Mouse (Mus musculus) cerebellum, adult 9-11 months (tissue): ENCODE measurements around the gene Vmn2r83.
"Not testable (repeated sequence)": the region's sequence is repeated elsewhere in the genome, so short reads cannot be mapped to it uniquely, and the experiment has no call there.

Experiments
- DNase-seq: peaks from one replicate; pipeline ENCODE4 v3.0.0; 2022

Gene Vmn2r83

DNA sequence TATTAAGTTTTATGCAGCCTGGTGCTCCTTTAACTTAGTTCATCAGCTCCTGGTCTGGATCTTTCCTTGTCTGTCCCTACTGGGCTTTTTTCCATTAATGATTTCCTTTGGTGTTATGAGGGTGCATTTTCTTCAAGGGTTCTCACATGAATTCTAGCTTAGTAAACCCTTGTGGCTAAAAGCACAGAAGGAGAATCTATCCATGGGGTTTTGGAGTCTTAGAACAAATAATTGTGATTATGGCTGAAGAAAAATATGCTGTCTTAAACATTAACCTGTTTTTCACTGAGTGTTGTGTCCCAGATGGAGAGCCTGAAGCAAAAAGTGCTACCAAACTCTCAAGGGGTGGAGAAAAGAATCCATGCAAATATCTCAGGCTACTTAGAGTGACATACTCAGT, at the start of gene Vmn2r83:
Gene Vmn2r83 (plus strand): TSS at position 301 of the 400 bp plus-strand sequence.
- no peak for DNase-seq

DNA sequence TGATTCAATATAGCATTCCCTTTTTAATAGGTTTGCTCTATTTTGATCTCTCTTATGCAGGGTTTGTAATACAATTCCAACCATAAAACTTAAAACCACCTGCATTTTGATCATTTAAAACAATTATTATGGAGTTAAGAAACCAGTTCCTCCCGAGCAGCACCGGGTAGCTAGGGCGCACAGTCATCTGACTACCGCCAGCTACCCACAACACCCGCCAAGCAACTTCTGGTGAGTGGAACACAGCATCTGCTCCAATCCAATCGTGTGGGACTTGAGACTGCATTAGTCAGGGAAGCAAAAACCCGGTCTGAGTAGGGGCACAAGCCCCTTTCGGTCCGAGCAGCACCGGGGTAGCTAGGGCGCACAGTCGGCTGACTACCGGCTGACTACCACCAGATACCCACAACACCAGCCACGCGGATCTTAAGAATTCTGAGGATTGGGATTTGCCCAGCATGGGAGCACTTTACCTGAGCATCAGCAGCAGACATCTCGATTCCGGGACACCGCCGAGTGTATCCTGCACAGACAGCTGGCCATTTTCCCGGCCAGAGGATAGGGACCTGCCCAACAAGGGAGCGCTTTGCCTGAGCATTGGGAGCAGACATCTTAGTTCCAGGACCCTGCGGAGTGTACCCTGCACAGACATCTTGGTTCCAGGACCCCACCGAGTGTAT, 33.2 kb upstream of the Vmn2r83 start:
- DNase-seq, result not testable (repeated sequence)

DNA sequence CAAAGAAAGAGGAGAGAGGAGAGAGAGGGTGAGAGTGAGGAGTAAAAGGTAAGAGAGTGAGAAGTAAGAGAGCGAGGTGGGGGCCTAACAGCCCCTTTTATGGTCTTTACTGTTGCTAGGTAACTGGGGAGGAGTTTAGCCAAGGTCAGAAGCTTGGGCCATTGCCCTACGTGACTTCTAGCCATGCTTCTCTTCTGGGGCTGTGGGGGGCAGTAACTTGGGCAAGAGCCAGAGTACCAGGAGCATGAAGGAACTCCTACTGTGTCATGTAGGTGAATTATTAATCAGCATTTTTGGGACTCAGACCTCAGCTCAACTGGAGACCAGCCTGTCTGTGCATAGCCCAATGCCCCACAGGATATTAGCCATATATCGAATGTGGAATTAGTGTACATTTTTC, 27.4 kb downstream of the Vmn2r83 start:
- no peak for DNase-seq

DNA sequence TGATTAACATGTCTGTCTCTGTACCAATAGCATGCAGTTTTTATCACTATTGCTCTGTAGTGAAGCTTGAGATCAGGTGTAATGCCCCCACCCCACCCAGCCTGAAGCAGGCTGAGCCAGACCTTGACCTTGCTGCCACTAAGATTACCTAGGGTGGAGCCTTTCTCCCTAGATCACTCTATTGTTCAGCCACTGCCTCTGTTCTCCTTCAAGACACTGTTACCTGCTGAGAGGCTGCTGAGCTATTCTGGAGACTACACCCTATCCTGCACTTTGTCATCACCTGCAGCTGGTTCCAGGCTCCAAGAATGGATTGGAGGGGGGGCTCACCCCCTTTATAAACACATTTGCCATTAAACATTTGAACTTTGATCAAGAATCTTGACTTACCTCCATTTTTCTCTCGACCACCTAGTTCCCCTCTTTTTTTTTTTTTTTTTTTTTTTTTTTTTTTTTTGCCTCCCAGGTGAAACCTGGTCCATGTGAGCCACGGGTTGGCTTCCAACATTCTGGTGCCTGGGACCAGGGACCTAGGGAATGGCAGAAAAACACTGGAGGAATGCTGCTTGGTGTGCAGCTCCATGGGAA, 28.3 kb downstream of the Vmn2r83 start:
- DNase-seq, result no peak

DNA sequence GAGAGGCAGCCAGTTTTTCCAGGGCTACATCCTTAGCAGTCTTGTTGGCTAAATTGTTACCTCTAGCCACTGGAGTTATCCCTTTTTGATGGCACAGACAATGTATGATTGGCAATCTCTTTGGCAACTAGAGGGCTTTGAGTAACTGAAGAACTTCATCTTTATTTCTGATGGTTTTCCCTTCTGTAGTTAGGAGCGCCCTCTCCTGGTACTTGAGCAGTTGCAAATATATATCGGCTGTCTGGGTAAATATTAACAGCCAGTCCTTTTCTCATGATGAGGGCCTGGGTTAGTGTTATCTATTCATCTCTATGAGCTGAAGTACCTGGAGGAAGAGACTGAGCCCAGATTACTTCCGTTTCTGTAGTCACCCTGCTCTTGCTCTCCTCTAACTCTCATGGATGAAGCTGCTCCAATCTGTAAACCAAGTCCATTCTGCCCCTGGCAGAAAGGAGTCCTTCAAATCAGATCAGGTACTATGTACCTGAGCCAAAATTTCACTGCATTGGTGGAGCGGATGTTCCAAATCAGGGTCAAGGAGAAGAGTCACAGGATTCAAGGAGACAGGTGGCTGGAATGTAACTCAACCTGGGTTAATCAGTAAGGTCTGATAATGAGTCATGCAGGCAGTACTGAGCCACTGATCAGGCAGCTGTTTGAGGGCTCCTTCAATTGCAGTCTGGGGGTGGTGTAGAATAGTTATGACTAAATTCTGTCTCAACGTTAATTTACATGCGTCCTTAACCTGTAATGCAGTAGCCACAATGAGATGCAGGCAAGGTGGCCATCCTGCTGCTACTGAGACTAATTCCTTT, 34.5 kb downstream of the Vmn2r83 start:
- DNase-seq, result no peak

DNA sequence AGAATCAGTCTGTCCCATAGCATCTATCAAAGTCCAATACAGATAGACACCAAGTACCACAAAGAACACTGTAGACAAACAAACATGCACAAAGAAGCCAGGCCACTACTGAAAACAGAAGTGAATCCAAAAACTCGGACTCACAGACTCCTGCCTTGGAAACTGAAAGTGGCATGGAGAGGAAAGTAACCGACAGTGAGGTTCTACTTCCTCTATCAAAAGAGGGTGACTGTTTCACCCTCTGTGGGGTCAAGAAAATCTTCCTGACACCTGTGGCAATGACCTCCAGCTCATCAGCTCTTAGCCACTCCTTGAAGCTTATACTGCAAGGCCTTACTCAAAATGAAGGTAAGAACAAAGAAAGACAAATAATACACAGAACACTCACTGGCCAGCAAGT, 38.2 kb downstream of the Vmn2r83 start:
- no peak for DNase-seq

DNA sequence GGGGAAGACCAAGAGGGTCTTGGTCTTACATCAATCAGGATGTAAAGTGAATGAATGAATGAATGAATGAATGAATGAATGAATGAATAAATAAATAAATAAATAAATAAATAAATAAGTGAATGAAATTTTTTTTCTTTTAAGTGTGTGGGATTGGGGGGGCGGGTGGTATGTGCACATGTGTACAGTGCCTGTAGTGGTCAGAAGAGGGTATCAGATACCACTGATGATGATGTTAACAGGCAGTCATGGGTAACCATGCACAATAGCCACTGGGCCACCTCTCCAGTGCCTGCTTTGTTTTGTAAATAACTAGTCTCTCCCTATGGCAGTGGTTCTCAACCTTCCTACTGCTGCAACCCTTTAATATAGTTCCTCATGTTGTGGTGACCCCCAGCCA, 55.9 kb downstream of the Vmn2r83 start:
- no peak for DNase-seq

DNA sequence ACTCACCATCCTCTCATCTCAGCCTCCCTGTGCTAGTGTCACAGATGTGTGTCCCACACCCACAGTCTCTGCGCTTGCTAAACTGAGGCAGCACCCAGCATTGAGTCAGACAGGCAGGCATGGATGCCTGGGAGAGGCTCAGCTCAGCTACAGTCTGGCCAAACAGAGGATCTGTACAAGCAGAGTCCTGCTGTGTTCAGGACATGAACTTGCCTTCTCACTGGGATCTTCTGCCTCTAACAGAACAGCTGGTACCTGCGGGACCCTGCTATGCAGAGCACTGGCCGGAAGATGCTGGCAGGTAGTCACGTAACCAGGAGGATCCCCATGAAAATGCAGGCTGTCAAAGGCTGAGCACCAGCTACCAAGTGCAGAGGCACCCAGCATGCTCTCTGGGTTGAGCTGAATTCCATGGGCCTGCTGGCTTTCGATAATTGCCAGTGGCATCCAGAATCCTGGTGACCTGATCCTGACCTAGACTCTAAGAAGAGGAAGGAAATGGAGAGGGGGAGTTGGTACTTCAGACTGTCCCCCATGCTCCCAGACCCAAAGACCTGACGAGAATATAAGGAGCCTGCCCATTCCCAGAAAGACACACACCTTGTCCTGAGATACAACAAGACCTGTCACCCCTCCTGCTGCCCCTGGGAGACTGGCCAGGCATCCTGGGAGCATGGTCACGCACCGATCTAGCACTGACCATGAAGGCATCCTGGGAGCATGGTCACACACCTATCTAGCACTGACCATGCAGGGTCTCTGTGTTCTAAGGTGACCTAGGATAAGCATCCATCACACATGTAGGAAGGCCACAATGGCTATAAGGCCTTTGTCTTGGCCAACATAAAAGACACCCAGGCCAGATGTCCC, 57.2 kb downstream of the Vmn2r83 start:
- DNase-seq, result peak; percentile 64

DNA sequence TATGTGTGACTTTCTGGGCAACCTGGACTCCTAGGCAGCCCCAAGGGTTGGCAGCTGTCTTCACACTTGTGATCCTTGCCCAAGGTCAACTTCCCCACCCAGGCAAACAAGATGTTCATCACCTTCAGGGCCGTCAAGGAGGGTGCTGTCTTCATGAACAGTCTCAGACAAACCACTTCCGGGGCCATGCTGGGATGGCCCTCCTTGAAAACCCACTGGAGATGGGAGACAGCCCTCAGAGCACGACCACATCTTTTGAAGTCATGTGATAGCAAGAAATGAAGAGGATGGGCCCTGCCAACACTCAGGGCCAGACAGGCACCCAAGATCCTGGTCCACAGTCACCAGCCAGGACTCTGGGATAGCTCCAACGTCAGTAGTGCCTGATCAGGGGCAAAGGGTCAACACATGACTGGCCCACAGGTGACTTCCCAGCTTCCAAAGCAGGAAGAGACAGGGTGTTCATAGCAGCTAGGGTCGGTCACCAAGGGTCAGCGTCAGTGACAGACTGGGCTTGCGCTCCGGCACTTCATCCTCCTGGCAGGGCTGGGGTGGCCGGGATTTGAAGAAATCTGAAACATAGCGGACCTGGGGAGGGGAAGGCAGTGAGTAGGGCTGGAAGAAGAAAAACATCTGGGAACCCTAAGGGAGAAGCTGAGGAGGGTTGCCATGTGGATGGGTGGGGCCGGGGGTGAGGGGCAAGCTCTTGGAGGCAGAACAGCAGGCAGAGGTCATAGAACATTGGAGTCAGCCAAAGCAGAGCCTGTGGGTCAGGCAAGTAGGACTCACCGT, 58.3 kb downstream of the Vmn2r83 start:
- DNase-seq, result no peak

DNA sequence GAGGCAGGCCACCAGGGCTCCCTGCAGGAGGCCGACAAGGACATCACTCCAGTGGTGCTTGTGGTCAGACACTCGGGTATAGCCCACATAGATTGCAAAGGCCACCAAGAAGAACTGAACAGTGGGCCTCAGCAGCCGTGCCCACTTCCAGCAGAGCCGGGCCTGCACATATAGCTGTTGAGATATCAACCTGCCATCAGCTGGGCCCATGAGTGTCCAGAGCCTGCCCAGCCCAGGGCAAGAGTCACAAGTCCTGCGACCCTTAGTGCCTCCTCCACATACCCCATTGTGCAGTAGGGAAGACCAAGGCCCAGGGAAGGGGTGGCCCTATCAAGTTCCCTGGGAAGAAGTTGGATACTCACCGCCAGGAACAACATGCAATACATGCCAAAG, 58.9 kb downstream of the Vmn2r83 start:
- DNase-seq, result no peak

DNA sequence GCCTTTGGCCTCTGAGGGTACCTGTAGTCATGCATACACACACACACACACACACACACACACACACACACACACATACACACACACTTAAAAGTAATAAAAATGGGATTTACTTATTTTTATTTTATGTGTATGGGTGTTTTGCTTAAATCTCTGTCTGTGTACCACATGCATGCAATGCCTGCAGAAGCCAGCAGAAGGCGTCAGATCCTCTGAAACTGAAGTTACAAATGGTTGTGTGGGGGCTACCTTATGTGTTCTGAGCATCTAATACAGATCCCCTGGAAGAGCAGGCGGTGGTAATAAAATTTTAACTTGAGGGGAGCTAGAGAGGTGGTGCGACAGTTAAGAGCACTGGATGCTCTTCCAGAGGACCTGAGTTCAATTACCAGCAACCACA, 59.5 kb downstream of the Vmn2r83 start:
- DNase-seq, result no peak

DNA sequence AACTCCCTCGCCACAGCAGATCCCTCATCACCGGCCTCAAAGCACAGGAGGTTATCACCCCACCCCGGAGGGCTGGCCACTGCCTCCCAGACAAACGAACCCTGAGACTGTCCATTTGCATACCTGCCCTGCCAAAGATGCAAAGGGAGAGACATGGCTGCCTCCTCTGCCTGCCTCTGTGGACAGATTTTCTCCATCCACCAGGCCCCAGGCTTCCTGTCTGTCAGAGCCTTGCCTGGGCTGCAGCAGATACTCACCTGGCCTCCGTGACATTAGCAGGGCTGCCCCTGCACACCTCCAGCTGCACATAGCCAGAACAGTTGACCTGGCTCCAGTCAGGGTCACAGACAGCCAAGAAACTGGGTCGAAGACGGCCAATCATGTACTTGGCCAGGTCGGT, 61.7 kb downstream of the Vmn2r83 start:
- peak; percentile 4 for DNase-seq

DNA sequence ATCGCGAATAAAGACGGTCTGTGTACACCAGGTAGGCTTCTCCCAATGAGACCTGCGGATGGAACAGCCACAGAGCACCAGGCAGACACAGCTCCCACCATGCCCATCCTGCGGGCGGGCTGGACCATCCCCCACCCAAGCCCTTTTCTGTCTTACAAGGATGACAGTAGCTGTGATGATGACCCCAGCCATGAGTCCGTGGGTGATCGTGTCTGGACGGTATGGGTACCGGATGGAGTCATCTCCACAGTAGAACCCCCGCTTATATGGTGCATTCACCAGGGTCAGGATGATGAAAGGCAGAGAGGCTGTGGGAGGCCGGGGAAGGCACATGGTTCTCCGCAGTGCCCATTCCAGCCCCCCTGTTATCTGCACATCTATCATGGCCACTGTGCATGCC, 62.2 kb downstream of the Vmn2r83 start:
- peak; percentile 2 for DNase-seq

DNA sequence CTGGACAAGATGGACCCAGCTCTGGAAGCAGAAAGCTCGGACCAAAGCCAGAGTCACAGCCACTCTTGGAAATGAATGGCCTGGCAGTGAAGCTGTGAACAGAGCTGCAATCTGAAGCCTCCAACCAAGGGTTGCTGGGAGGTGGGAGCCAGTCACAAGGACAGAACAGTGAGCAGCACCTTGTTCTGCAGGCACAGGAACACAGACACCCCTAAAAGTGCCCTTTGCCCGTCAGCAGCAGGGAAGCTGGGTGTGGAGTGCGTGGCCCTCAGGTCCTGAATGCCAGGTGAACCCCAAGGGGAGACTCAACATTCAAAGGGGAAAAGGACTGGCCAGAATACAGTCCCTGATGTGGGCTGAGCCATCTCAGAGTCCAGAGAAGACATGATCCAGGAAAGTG, 63.1 kb downstream of the Vmn2r83 start:
- peak; percentile 5 for DNase-seq

DNA sequence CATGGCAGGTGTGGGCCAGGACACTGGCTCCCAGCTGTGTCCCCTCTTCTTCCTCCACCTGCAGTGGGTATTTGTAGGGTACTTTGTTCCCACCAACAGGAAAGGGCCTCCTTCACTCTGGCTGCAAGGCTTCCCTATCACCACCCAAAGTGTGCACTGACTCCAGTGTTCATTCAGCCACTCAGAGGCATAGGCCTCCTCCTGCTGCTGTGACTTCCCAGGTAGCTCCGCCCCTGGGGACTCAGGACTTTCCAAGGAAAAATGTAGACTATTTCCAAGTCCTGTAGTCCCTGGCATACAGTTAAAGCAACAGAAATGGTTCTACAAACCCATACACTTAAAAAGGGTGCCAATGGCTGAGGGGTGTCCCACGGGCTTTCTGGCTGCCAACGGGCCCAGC, 64.1 kb downstream of the Vmn2r83 start:
- no peak for DNase-seq

DNA sequence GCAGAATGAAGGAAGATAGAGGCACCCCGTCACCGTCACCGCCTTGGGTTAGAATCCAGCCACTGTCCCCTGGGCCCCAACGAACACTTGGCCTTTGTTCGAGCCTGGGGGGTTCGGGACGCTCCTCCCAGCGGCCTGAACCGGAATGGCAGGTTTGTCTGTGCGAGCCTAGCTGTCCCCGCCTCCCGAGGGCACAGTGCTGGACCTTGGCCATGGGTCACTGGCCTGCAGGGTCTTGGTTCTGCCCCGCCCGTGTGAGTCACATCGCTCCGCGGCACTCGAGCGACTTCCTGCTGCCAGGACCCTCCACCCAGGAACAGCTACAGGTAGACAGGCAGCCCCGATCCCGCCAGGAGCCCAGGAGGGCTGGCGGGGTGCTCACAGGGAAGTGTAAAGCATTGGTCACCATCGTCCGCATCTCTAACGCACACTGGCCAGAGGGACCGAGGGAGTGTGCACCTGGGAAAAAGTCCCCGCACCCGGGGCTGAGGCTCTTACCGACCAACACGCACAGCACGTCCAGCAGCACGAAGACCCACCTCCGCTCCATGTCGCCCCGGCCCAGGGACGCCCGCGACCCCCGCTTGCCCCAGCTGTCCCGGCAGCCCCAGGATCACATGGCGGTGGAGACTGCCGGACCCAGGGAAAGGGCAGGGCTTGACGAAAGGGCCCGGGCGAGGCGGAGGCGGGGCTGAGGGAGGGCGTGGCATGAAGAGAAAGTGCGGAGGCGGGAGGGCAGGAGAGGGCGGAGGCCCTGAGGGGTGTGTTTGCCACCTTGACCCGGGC, 64.8 kb downstream of the Vmn2r83 start, which contains the start of gene Plpp2:
Gene Plpp2 (minus strand): TSS at position 671 of the 786 bp plus-strand sequence.
- DNase-seq, result peak; percentile 72

DNA sequence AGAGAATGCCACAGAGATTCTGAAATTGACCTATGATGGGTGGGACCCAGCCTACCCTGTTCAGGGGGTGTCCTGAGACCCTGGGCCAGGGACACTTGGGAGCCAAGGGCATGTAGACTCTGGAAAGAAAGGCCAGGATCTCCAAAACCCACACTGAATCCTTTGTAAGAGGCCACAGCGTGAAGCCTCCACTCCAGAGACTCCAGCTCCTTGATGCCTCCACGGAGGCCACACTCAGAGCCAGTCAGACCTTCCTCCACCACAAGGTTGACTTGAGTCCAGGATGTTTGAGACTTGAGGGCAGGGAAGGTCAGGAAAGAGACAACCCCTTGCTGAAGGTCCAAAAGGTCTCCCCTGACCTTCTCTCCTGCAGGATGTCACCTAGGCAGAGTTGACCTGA, 65.9 kb downstream of the Vmn2r83 start:
- peak; percentile 13 for DNase-seq

DNA sequence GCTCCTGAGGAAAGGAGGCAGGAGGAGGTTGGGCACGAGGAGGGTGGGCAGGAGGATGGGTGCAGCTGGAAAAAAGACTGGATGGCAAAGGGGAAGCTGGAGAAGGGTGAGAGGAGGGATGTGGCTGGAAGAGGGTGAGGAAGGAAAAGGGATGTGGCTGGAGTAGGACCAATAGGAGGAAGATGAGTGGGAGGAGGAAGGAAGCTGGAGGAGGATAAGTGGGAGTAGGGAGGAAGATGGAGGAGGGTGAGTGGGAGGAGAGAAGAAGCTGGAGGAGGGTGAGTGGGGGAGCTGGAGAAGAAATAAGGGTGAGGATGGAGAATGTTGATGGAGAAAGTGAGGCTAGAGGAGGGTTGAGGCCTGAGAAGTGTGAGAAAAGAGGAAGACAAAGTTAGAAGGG, 66.9 kb downstream of the Vmn2r83 start:
- no peak for DNase-seq

DNA sequence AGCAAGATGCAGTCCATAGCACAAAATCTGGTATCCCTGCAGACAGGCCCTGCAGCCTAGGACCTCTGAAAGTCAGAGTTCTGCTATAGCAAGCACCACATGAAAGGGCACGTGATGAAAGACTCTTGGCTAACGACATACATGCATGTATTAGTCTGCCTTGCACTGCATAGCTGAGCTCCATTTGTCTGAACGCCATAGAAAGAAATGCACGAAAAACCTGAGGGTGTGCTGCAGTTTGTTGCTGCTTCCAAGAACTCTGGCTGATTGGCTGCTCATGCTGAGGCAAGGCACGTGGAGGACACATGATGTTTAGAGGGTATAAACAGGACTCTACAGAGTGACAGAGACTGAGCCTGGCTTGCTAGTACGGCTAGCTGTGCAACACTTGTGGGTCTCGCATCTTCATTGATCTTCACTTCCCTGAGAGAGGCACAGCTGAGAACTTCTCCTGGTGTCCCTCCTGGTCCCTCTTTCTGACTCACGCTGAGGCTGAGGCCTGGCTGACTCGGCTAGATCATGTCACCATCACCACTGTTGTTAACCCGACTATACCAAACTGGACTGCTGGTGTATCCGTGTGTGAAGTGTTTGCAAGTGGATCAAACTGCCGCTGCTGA, 68.0 kb downstream of the Vmn2r83 start:
- no peak for DNase-seq

DNA sequence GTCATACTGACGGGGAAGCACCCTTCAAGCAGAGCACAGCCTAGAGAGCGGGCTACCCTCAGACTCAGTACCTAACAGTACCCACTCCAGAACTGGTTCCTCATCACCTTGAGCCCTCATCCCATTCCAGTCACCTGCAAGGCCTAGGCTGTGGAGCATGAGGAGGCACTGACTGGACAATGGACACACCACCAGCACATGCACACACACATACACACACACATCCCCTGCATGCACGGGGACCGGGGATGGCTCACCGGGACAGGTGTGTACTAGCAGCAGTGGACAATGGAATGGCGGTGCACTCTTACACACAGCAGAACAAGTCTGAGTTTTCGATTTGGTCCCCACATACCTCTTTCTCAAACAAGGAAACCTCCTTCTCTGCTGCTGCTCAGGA, 68.7 kb downstream of the Vmn2r83 start:
- DNase-seq, result no peak

DNA sequence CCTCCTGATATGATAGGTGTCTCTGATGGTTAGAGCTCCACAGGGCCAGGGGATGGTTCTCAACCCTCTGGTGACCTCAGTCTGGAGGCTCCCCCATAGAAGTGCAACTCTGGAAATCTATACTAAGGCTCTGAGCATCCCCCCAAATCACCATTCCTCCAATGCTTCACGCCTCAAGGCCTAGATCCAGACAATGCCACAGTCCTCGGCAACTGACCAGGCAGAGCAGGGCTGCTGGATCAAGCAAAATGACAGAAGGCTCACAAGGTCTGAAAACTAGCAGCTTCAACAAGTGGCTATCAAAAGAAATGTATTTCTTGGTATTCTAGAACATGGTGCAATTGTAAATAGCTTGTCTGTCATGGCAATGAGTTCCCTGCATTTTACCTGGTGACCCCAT, 69.2 kb downstream of the Vmn2r83 start:
- DNase-seq, result peak; percentile 1
